Mouse (Mus musculus): ENCODE measurements around the gene Zfp661. TPM values are rescaled to one million over a fixed set of nuclear protein-coding genes. Genes with fewer than 3 reads are reported as not detected.
"Not testable (repeated sequence)": the region's sequence is repeated elsewhere in the genome, so short reads cannot be mapped to it uniquely, and the experiment has no call there.

Zfp661 gene
- polyA plus RNA-seq, 1 experiment = 10.3 TPM

GRCm38 (mm10) chr2:127612288-127612687 lies 25.4 kb upstream of the Zfp661 start:
- Histone ChIP-seq H3K27ac (ENCODE audit: insufficient read depth, low read length) (peak overlapping the region; percentile 95), H3K4me1 (ENCODE audit: control insufficient read depth, insufficient read depth, low read length) (no peaks in the 10 kb centered on the region; the same call in 1 of the 2 replicates), H3K4me3 (ENCODE audit: insufficient read depth, low read length) (no peak overlapping the region)
- TF ChIP-seq CTCF (IDR thresholded peaks at IDR 0.05; ENCODE audit: extremely low read depth, insufficient read depth, low read length) (no peak), POLR2A (IDR thresholded peaks at IDR 0.05; ENCODE audit: extremely low read depth, insufficient read depth, low read length) (no peak)

- H3K4me3 ChIP-seq (ENCODE audit: insufficient read depth, low read length) = no peak overlapping the region
- no peaks in the 10 kb centered on the region; the same call in 1 of the 2 replicates for H3K4me1 ChIP-seq (ENCODE audit: control insufficient read depth, insufficient read depth, low read length)
- H3K27ac ChIP-seq (ENCODE audit: insufficient read depth, low read length) = peak overlapping the region; percentile 82; the same call in 1 of the 2 replicates
- TF ChIP-seq CTCF (IDR thresholded peaks at IDR 0.05; ENCODE audit: extremely low read depth, insufficient read depth, low read length) = no peak
- TF ChIP-seq POLR2A (IDR thresholded peaks at IDR 0.05; ENCODE audit: extremely low read depth, insufficient read depth, low read length) = no peak
Observed at GRCm38 (mm10) chr2:127611386-127611785, 24.5 kb upstream of the Zfp661 start.

- no peaks in the 10 kb centered on the region; the same call in 1 of the 2 replicates for H3K4me1 ChIP-seq (ENCODE audit: control insufficient read depth, insufficient read depth, low read length)
- no peak overlapping the region for H3K4me3 ChIP-seq (ENCODE audit: insufficient read depth, low read length)
- TF ChIP-seq POLR2A (IDR thresholded peaks at IDR 0.05; ENCODE audit: extremely low read depth, insufficient read depth, low read length) = no peak
- no peak for TF ChIP-seq CTCF (IDR thresholded peaks at IDR 0.05; ENCODE audit: extremely low read depth, insufficient read depth, low read length)
- H3K27ac ChIP-seq (ENCODE audit: insufficient read depth, low read length) = peak overlapping the region; percentile 53; the same call in 1 of the 2 replicates
Observed at GRCm38 (mm10) chr2:127608986-127609385, 22.1 kb upstream of the Zfp661 start.

GRCm38 (mm10) chr2:127608234-127608633 lies 21.3 kb upstream of the Zfp661 start:
- no peak overlapping the region; the same call in 1 of the 2 replicates for H3K27ac ChIP-seq (ENCODE audit: insufficient read depth, low read length)
- H3K4me3 ChIP-seq (ENCODE audit: insufficient read depth, low read length) = no peak overlapping the region
- TF ChIP-seq CTCF (IDR thresholded peaks at IDR 0.05; ENCODE audit: extremely low read depth, insufficient read depth, low read length) (peak; percentile 46), POLR2A (IDR thresholded peaks at IDR 0.05; ENCODE audit: extremely low read depth, insufficient read depth, low read length) (no peak)
- no peaks in the 10 kb centered on the region; the same call in 1 of the 2 replicates for H3K4me1 ChIP-seq (ENCODE audit: control insufficient read depth, insufficient read depth, low read length)

GRCm38 (mm10) chr2:127605203-127605602 lies 18.3 kb upstream of the Zfp661 start:
- Histone ChIP-seq H3K27ac (ENCODE audit: insufficient read depth, low read length) (no peak overlapping the region), H3K4me3 (ENCODE audit: insufficient read depth, low read length) (no peak overlapping the region), H3K4me1 (ENCODE audit: control insufficient read depth, insufficient read depth, low read length) (no peaks in the 10 kb centered on the region; the same call in 1 of the 2 replicates)
- TF ChIP-seq CTCF (IDR thresholded peaks at IDR 0.05; ENCODE audit: extremely low read depth, insufficient read depth, low read length) = no peak
- no peak for TF ChIP-seq POLR2A (IDR thresholded peaks at IDR 0.05; ENCODE audit: extremely low read depth, insufficient read depth, low read length)

GRCm38 (mm10) chr2:127603383-127603782 lies 16.5 kb upstream of the Zfp661 start:
- not testable (repeated sequence) for H3K4me3 ChIP-seq (ENCODE audit: insufficient read depth, low read length); H3K4me1 ChIP-seq (ENCODE audit: control insufficient read depth, insufficient read depth, low read length); H3K27ac ChIP-seq (ENCODE audit: insufficient read depth, low read length)

GRCm38 (mm10) chr2:127590840-127591239 lies 3.9 kb upstream of the Zfp661 start:
- Histone ChIP-seq H3K4me3 (ENCODE audit: insufficient read depth, low read length) (no peak overlapping the region), H3K4me1 (ENCODE audit: control insufficient read depth, insufficient read depth, low read length) (peaks cover 5% of the 10 kb centered on the region; the same call in 1 of the 2 replicates), H3K27ac (ENCODE audit: insufficient read depth, low read length) (no peak overlapping the region)
- TF ChIP-seq POLR2A (IDR thresholded peaks at IDR 0.05; ENCODE audit: extremely low read depth, insufficient read depth, low read length) (no peak), CTCF (IDR thresholded peaks at IDR 0.05; ENCODE audit: extremely low read depth, insufficient read depth, low read length) (peak; percentile 22; the same call in 1 of the 2 replicates)

- peaks cover 5% of the 10 kb centered on the region; the same call in 1 of the 2 replicates for H3K4me1 ChIP-seq (ENCODE audit: control insufficient read depth, insufficient read depth, low read length)
Observed at GRCm38 (mm10) chr2:127590204-127590603, 3.3 kb upstream of the Zfp661 start.

GRCm38 (mm10) chr2:127588897-127589296 lies 2.0 kb upstream of the Zfp661 start:
- peaks cover 5% of the 10 kb centered on the region; the same call in 1 of the 2 replicates for H3K4me1 ChIP-seq (ENCODE audit: control insufficient read depth, insufficient read depth, low read length)

More at GRCm38 (mm10) chr2:127590204-127590603, 3.3 kb upstream of the Zfp661 start:
- Histone ChIP-seq H3K4me3 (ENCODE audit: insufficient read depth, low read length) (no peak overlapping the region), H3K27ac (ENCODE audit: insufficient read depth, low read length) (no peak overlapping the region)
- no peak for TF ChIP-seq POLR2A (IDR thresholded peaks at IDR 0.05; ENCODE audit: extremely low read depth, insufficient read depth, low read length)

GRCm38 (mm10) chr2:127587514-127587844 lies 585 bp upstream of the Zfp661 start:
- Histone ChIP-seq H3K4me3 (ENCODE audit: insufficient read depth, low read length) (peak overlapping the region; percentile 79), H3K4me1 (ENCODE audit: control insufficient read depth, insufficient read depth, low read length) (peaks cover 5% of the 10 kb centered on the region; the same call in 1 of the 2 replicates), H3K27ac (ENCODE audit: insufficient read depth, low read length) (peak overlapping the region; percentile 88)
- TF ChIP-seq POLR2A (IDR thresholded peaks at IDR 0.05; ENCODE audit: extremely low read depth, insufficient read depth, low read length) (no peak), CTCF (IDR thresholded peaks at IDR 0.05; ENCODE audit: extremely low read depth, insufficient read depth, low read length) (no peak)

More at GRCm38 (mm10) chr2:127588897-127589296, 2.0 kb upstream of the Zfp661 start:
- no peak for TF ChIP-seq POLR2A (IDR thresholded peaks at IDR 0.05; ENCODE audit: extremely low read depth, insufficient read depth, low read length)
- no peak for TF ChIP-seq CTCF (IDR thresholded peaks at IDR 0.05; ENCODE audit: extremely low read depth, insufficient read depth, low read length)
- Histone ChIP-seq H3K27ac (ENCODE audit: insufficient read depth, low read length) (no peak overlapping the region), H3K4me3 (ENCODE audit: insufficient read depth, low read length) (no peak overlapping the region)
